Mouse (Mus musculus) stomach, postnatal 0 days (tissue): ENCODE measurements around the gene Kcnn4.

Experiments used
- CTCF ChIP-seq: IDR thresholded peaks from 2 replicates; pipeline ENCODE4 v1.5.1; 2016; ENCODE audit warnings: antibody characterized with exemption, low read depth, mild to moderate bottlenecking, moderate library complexity
- EP300 ChIP-seq: optimal IDR thresholded peaks from 2 replicates; pipeline ENCODE3; 2016; ENCODE audit warnings: antibody characterized with exemption

GRCm38 (mm10) chr7:24322593-24322992 lies 47.5 kb upstream of the Kcnn4 start:
- TF ChIP-seq CTCF, result no peak
- no peak for TF ChIP-seq EP300
